Mouse (Mus musculus): Measurements from ENCODE around the gene Gm21903. TPM values are rescaled to one million over a fixed set of nuclear protein-coding genes. Genes with fewer than 3 reads are reported as not detected.
"Not testable (repeated sequence)": the region's sequence is repeated elsewhere in the genome, so short reads cannot be mapped to it uniquely, and the experiment has no call there.

The Gm21903 gene
- total RNA-seq (2018; cell fraction: chromatin; rRNA removed), result not detected
- not detected for total RNA-seq (2018; cell fraction: cytosol; rRNA removed)
- total RNA-seq (2018; cell fraction: nucleus; rRNA removed), result not detected
- not detected in 3 replicates for polyA plus RNA-seq (2018)

GRCm38 (mm10) chr17:39043241-39043640 is at the start of gene Gm21903:
Gene Gm21903 (minus strand): TSS chr17:39043341.
- Histone ChIP-seq H3K4me3 (ENCODE audit: inconsistent target) (no peak within 1 kb of the TSS), H3K79me2 (ENCODE audit: inconsistent target) (no peaks in the 10 kb centered on the region), H3K36me3 (ENCODE audit: inconsistent target) (no peaks in the 10 kb centered on the region), H3K27ac (no peak within 1 kb of the TSS)

GRCm38 (mm10) chr17:39076937-39077336 is 33.8 kb upstream of the Gm21903 start, which contains the start of gene Esp23:
Gene Esp23 (minus strand): TSS chr17:39077037.
- 20% methylated on average over 1 of the region's 1 CpGs for WGBS (ENCODE audit: missing documents)
- Histone ChIP-seq H3K36me3 (ENCODE audit: inconsistent target) (no peaks in the 10 kb centered on the region), H3K79me2 (ENCODE audit: inconsistent target) (no peaks in the 10 kb centered on the region), H3K27ac (no peak within 1 kb of the TSS), H3K4me3 (ENCODE audit: inconsistent target) (no peak within 1 kb of the TSS)

GRCm38 (mm10) chr17:39063641-39064040 is 20.5 kb upstream of the Gm21903 start:
- Histone ChIP-seq H3K79me2 (ENCODE audit: inconsistent target) (no peaks in the 10 kb centered on the region), H3K27ac (no peak overlapping the region), H3K4me3 (ENCODE audit: inconsistent target) (no peak overlapping the region), H3K36me3 (ENCODE audit: inconsistent target) (no peaks in the 10 kb centered on the region)

- WGBS (ENCODE audit: missing documents), result 83% methylated on average over 3 of the region's 3 CpGs
- not testable (repeated sequence) for H3K4me3 ChIP-seq (ENCODE audit: inconsistent target)
These were observed 6.7 kb downstream of the Gm21903 start, which contains the start of gene Esp24 for GRCm38 (mm10) chr17:39036395-39036794. Gene Esp24 (plus strand): TSS chr17:39036695.

GRCm38 (mm10) chr17:39017184-39017583 is 26.0 kb downstream of the Gm21903 start:
- Histone ChIP-seq H3K27ac (no peak overlapping the region), H3K79me2 (ENCODE audit: inconsistent target) (no peaks in the 10 kb centered on the region), H3K4me3 (ENCODE audit: inconsistent target) (no peak overlapping the region), H3K36me3 (ENCODE audit: inconsistent target) (no peaks in the 10 kb centered on the region)
- 79% methylated on average over 14 of the region's 14 CpGs for WGBS (ENCODE audit: missing documents)

More at GRCm38 (mm10) chr17:39036395-39036794, 6.7 kb downstream of the Gm21903 start, which contains the start of gene Esp24:
- not testable (repeated sequence) for H3K36me3 ChIP-seq (ENCODE audit: inconsistent target); H3K27ac ChIP-seq; H3K79me2 ChIP-seq (ENCODE audit: inconsistent target)

GRCm38 (mm10) chr17:39010675-39011638 is 32.2 kb downstream of the Gm21903 start:
- H3K79me2 ChIP-seq (ENCODE audit: inconsistent target), result no peaks in the 10 kb centered on the region
- no peak overlapping the region for H3K4me3 ChIP-seq (ENCODE audit: inconsistent target)
- no peaks in the 10 kb centered on the region for H3K36me3 ChIP-seq (ENCODE audit: inconsistent target)
- H3K27ac ChIP-seq, result no peak overlapping the region
- 44% methylated on average over 30 of the region's 30 CpGs for WGBS (ENCODE audit: missing documents)

- H3K27ac ChIP-seq, result no peak overlapping the region
- 64% methylated on average over 1 of the region's 1 CpGs for WGBS (ENCODE audit: missing documents)
- no peak overlapping the region for H3K4me3 ChIP-seq (ENCODE audit: inconsistent target)
- no peaks in the 10 kb centered on the region for H3K36me3 ChIP-seq (ENCODE audit: inconsistent target)
- no peaks in the 10 kb centered on the region for H3K79me2 ChIP-seq (ENCODE audit: inconsistent target)
These were observed 33.3 kb downstream of the Gm21903 start for GRCm38 (mm10) chr17:39009846-39010245.

Other genes with a start within 250 kb of the Gm21903 start
- not detected in 3 replicates for gene Esp24, start 6.6 kb downstream of the Gm21903 start, polyA plus RNA-seq (2018)
- not detected in 3 replicates for gene Esp23, start 33.7 kb upstream of the Gm21903 start, polyA plus RNA-seq (2018)
- gene Esp22, start 52.0 kb upstream of the Gm21903 start, polyA plus RNA-seq (2018), result not detected in 3 replicates

Measured in macrophage (primary cell).